Mouse (Mus musculus) adrenal gland, postnatal 25 days (tissue): ENCODE measurements around the gene Gm9780. TPM values are rescaled to one million over a fixed set of nuclear protein-coding genes. Genes with fewer than 3 reads are reported as not detected.

ENCODE experiments used
- total RNA-seq: library from RNA; stranded (reverse); gene quantifications from 2 replicates; pipeline ENCODE4 v1.2.3, GENCODE M21; 2021

Gm9780 gene
- total RNA-seq, 1 experiment from 2014 or later = 6.7 TPM

Other genes starting within 250 kb of the Gm9780 start
- gene Anxa11, start 200.6 kb downstream of the Gm9780 start, total RNA-seq = 70.1 and 72.0 TPM in 2 replicates
- gene Plac9a, start 139.6 kb downstream of the Gm9780 start, total RNA-seq = 1.3 and 2.8 TPM in 2 replicates
- 1.7 and 3.2 TPM in 2 replicates for gene Tmem254a, start 115.0 kb downstream of the Gm9780 start, total RNA-seq
- gene Cphx1, start 104.4 kb downstream of the Gm9780 start, total RNA-seq = not detected in 2 replicates
- 0.15 and 0.81 TPM in 2 replicates for gene Duxbl1, start 64.1 kb downstream of the Gm9780 start, total RNA-seq
- gene Tmem254c, start 24.6 kb upstream of the Gm9780 start, total RNA-seq = 3.7 and 21.0 TPM in 2 replicates
- gene Cphx2, start 38.8 kb upstream of the Gm9780 start, total RNA-seq = not detected in 2 replicates
- gene Cphx3, start 39.6 kb upstream of the Gm9780 start, total RNA-seq = not detected in 2 replicates
- not detected in 2 replicates for gene Duxbl2, start 75.6 kb upstream of the Gm9780 start, total RNA-seq
- 21.1 and 31.2 TPM in 2 replicates for gene Plac9b, start 139.8 kb upstream of the Gm9780 start, total RNA-seq
- gene Tmem254b, start 164.3 kb upstream of the Gm9780 start, total RNA-seq = 11.4 and 22.6 TPM in 2 replicates
- 1.1 TPM in 1 of 2 replicates, not detected in the other for gene Duxbl3, start 215.3 kb upstream of the Gm9780 start, total RNA-seq